In the genomic region with DNA sequence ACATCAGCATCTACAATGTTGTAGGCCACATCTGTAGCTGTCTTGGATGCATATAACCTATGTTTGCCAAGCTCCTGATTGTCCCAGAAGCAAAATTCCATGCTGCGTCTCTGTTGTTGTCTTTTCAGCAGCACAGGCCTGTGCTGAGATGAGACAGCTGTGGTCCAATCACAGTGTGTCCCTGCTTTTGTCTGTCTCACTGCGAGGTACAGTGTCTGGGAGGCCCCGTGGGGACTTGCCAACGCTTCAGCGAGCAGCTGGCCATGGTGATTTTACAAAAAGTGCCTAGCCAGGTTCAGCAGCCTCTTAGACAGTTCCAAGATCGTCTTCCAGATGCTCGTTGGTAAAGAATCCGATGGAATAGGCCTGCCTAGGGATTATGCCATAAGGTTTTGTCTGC, we compare ENCODE assay signal across 28 mouse cellular contexts.
DNase-seq lines count a peak whose midpoint lies in the region; ATAC-seq and TF ChIP-seq lines count a peak whose summit lies in the region.
"Had no signal": no experiment of that assay in that cellular context is flagged by ENCODE, and none has a peak within 500 bp of the region (broad histone marks: within the 10 kb centered on the region; RNA-seq: fewer than 3 reads in every experiment).

No protein-coding gene starts in this region.

- H3K9me3 ChIP-seq in forebrain, embryonic 10.5 days, result no peaks in the 10 kb centered on the region
- no peaks in the 10 kb centered on the region for H3K9me3 ChIP-seq in forebrain, embryonic 14.5 days (replicated peaks; ENCODE audit: control insufficient read depth, low read length)
- H3K9me3 ChIP-seq in MEL (replicated peaks; ENCODE audit: insufficient read depth, low read length), result no peaks in the 10 kb centered on the region
- H3K9me3 ChIP-seq: embryonic facial prominence, embryonic 15.5 days; heart, embryonic 15.5 days; limb, embryonic 13.5 days; liver, embryonic 12.5 days; midbrain, embryonic 10.5 days had no signal

- H3K36me3 ChIP-seq in forebrain, embryonic 10.5 days (replicated peaks), result no peaks in the 10 kb centered on the region
- no peaks in the 10 kb centered on the region for H3K36me3 ChIP-seq in forebrain, embryonic 14.5 days (ENCODE audit: control insufficient read depth, insufficient read depth, low read length)
- H3K36me3 ChIP-seq in MEL (ENCODE audit: control insufficient read depth in 1 of 2, insufficient read depth in 2 of 2, low read length in 2 of 2), result peaks cover 0 to 8% of the 10 kb centered on the region in 2 experiments; a peak in 2 of 4 replicates
- H3K36me3 ChIP-seq: embryonic facial prominence, embryonic 15.5 days; heart, embryonic 15.5 days; limb, embryonic 13.5 days; liver, embryonic 12.5 days; midbrain, embryonic 10.5 days had no signal

- peak overlapping the region; percentile 8; the same call in 1 of the 2 replicates for H3K27ac ChIP-seq in forebrain, embryonic 10.5 days
- no peak overlapping the region for H3K27ac ChIP-seq in forebrain, embryonic 14.5 days (ENCODE audit: low read depth, low read length)
- H3K27ac ChIP-seq in layer of hippocampus, adult 2 months, result peak overlapping the region; percentile 88
- peak overlapping the region; percentile 66; the same call in 1 of the 2 replicates for H3K27ac ChIP-seq in MEL (ENCODE audit: control insufficient read depth, low read depth, low read length)
- H3K27ac ChIP-seq: embryonic facial prominence, embryonic 15.5 days; heart, embryonic 15.5 days; kidney, postnatal 0 days; limb, embryonic 13.5 days; liver, embryonic 12.5 days; midbrain, embryonic 10.5 days had no signal

- H3K4me3 ChIP-seq in forebrain, embryonic 10.5 days, result no peak overlapping the region
- no peak overlapping the region for H3K4me3 ChIP-seq in forebrain, embryonic 14.5 days (ENCODE audit: low read depth, low read length)
- no peak overlapping the region for H3K4me3 ChIP-seq in layer of hippocampus, adult 2 months
- H3K4me3 ChIP-seq in MEL (ENCODE audit: control insufficient read depth in 1 of 2, insufficient read depth in 1 of 2, low read depth in 2 of 2, low read length in 2 of 2), result peak overlapping the region in 1 of 2 experiments; percentile 67; a peak in 3 of 4 replicates
- H3K4me3 ChIP-seq: embryonic facial prominence, embryonic 15.5 days; heart, embryonic 15.5 days; limb, embryonic 13.5 days; liver, embryonic 12.5 days; midbrain, embryonic 10.5 days; myocyte had no signal

- TF ChIP-seq CTCF in layer of hippocampus, adult 2 months (conservative IDR thresholded peaks at IDR 0.05), result no peak
- no peak for TF ChIP-seq CTCF in MEL (IDR thresholded peaks at IDR 0.05 in 2 of 3, conservative IDR thresholded peaks at IDR 0.05 in 1 of 3; ENCODE audit: control insufficient read depth in 1 of 3, insufficient read depth in 1 of 3, low read depth in 2 of 3, low read length in 3 of 3, poor library complexity in 1 of 3, severe bottlenecking in 1 of 3)

- no peaks in the 10 kb centered on the region for H3K27me3 ChIP-seq in forebrain, embryonic 10.5 days (ENCODE audit: poor library complexity, severe bottlenecking)
- H3K27me3 ChIP-seq in forebrain, embryonic 14.5 days (replicated peaks; ENCODE audit: control insufficient read depth, insufficient read depth, low read length), result no peaks in the 10 kb centered on the region
- no peaks in the 10 kb centered on the region for H3K27me3 ChIP-seq in MEL (ENCODE audit: control insufficient read depth in 1 of 2, insufficient read depth in 2 of 2, low read length in 2 of 2)
- H3K27me3 ChIP-seq: embryonic facial prominence, embryonic 15.5 days; heart, embryonic 15.5 days; limb, embryonic 13.5 days had no signal

- TF ChIP-seq EP300 in MEL (IDR thresholded peaks at IDR 0.05; ENCODE audit: low read depth in 1 of 2, low read length in 2 of 2), result no peak

- no peak for TF ChIP-seq RAD21 in MEL (IDR thresholded peaks at IDR 0.05; ENCODE audit: low read depth, low read length)

- H3K4me1 ChIP-seq in forebrain, embryonic 10.5 days, result peaks cover 21% of the 10 kb centered on the region
- no peaks in the 10 kb centered on the region for H3K4me1 ChIP-seq in forebrain, embryonic 14.5 days (ENCODE audit: control insufficient read depth, insufficient read depth, low read length)
- H3K4me1 ChIP-seq in MEL (ENCODE audit: control insufficient read depth in 1 of 2, insufficient read depth in 2 of 2, low read length in 2 of 2), result peaks cover 0 to 10% of the 10 kb centered on the region in 2 experiments; a peak in 2 of 4 replicates
- H3K4me1 ChIP-seq: embryonic facial prominence, embryonic 15.5 days; liver, embryonic 12.5 days had no signal

- WGBS in forebrain, embryonic 10.5 days, result 80% methylated on average over 8 of the region's 8 CpGs
- WGBS in forebrain, embryonic 14.5 days, result 47% methylated on average over 8 of the region's 8 CpGs

- H3K9ac ChIP-seq in forebrain, embryonic 14.5 days (ENCODE audit: low read length), result no peak overlapping the region
- H3K9ac ChIP-seq in MEL (ENCODE audit: control insufficient read depth, low read depth, low read length, poor library complexity, severe bottlenecking), result no peak overlapping the region
- H3K9ac ChIP-seq: embryonic facial prominence, embryonic 15.5 days; heart, embryonic 15.5 days; limb, embryonic 13.5 days; liver, embryonic 12.5 days had no signal

- TF ChIP-seq POLR2A in MEL (IDR thresholded peaks at IDR 0.05; ENCODE audit: control insufficient read depth in 1 of 2, insufficient read depth in 1 of 2, low read depth in 1 of 2, low read length in 2 of 2, poor library complexity in 1 of 2), result no peak

- no peak for DNase-seq in forebrain, embryonic 10.5 days (ENCODE audit: extremely low spot score, low spot score)
- DNase-seq in forebrain, embryonic 14.5 days (ENCODE audit: low spot score), result no peak
- no peak for DNase-seq in layer of hippocampus, adult 2 months (ENCODE audit: low spot score in 2 of 2)
- DNase-seq in layer of hippocampus, adult 8-10 months (ENCODE audit: low spot score in 2 of 2), result no peak
- DNase-seq in MEL (ENCODE audit: low read depth, low spot score), result no peak
- no peak for DNase-seq in cerebellum, postnatal 36 days
- DNase-seq in layer of hippocampus, adult 11-12 months (ENCODE audit: low spot score), result no peak
- DNase-seq: adrenal gland, postnatal 25 days; cerebellum, adult 11-12 months; cerebellum, postnatal 10 days; embryo, embryonic 11 days; gastrocnemius, postnatal 14 days; heart, postnatal 4 days; layer of hippocampus, postnatal 36 days; lung, postnatal 4 days; right cerebral cortex, postnatal 25 days; thymus, postnatal 25 days had no signal

- ATAC-seq in forebrain, embryonic 14.5 days, result no peak
- ATAC-seq in megakaryocyte-erythroid progenitor cell, adult 5-6 weeks (replicated peaks; ENCODE audit: low FRiP score, low TSS enrichment, poor library complexity, severe bottlenecking), result 0 out of 2 replicates have a peak, but pooled peaks have one; percentile 26
- ATAC-seq: forebrain, embryonic 16.5 days; intestine, postnatal 0 days; liver, embryonic 12.5 days; midbrain, embryonic 16.5 days had no signal

- H3K4me2 ChIP-seq in forebrain, embryonic 14.5 days (ENCODE audit: low read length), result no peak overlapping the region
- H3K4me2 ChIP-seq: embryonic facial prominence, embryonic 15.5 days; heart, embryonic 15.5 days; limb, embryonic 13.5 days; liver, embryonic 12.5 days had no signal

- no peaks in the 10 kb centered on the region; the same call in 1 of the 2 replicates for H3K79me2 ChIP-seq in MEL (ENCODE audit: control insufficient read depth, insufficient read depth, low read length, poor library complexity)

TF ChIP-seq in MEL, 35 proteins besides CTCF, POLR2A, EP300 and RAD21:
- TF ChIP-seq ELF1 (IDR thresholded peaks at IDR 0.05; ENCODE audit: low read depth, low read length), result no peak
- no peak for TF ChIP-seq ETS1 (IDR thresholded peaks at IDR 0.05; ENCODE audit: low read depth, low read length)
- no peak for TF ChIP-seq MAFK (IDR thresholded peaks at IDR 0.05; ENCODE audit: borderline replicate concordance, low read depth, low read length)
- no peak for TF ChIP-seq MAX (IDR thresholded peaks at IDR 0.05; ENCODE audit: low read length)
- TF ChIP-seq TCF12 (IDR thresholded peaks at IDR 0.05; ENCODE audit: low read depth, low read length), result no peak
- TF ChIP-seq CHD1 (IDR thresholded peaks at IDR 0.05; ENCODE audit: low read depth, low read length), result no peak
- no peak for TF ChIP-seq BHLHE40 (IDR thresholded peaks at IDR 0.05; ENCODE audit: borderline replicate concordance, low read depth, low read length)
- TF ChIP-seq MYB (IDR thresholded peaks at IDR 0.05; ENCODE audit: low read depth, low read length), result no peak
- TF ChIP-seq GABPA (IDR thresholded peaks at IDR 0.05; ENCODE audit: low read depth, low read length), result no peak
- TF ChIP-seq NELFE (IDR thresholded peaks at IDR 0.05; ENCODE audit: low read depth, low read length), result no peak
- no peak for TF ChIP-seq TAL1 (IDR thresholded peaks at IDR 0.05; ENCODE audit: low read length)
- TF ChIP-seq USF1 (IDR thresholded peaks at IDR 0.05; ENCODE audit: low read depth, low read length), result no peak
- TF ChIP-seq USF2 (IDR thresholded peaks at IDR 0.05; ENCODE audit: borderline replicate concordance in 1 of 2, insufficient read depth in 1 of 2, low read depth in 1 of 2, low read length in 2 of 2), result no peak
- TF ChIP-seq SMC3 (IDR thresholded peaks at IDR 0.05; ENCODE audit: low read depth, low read length), result no peak
- no peak for TF ChIP-seq MXI1 (IDR thresholded peaks at IDR 0.05; ENCODE audit: low read depth, low read length)
- TF ChIP-seq NRF1 (IDR thresholded peaks at IDR 0.05; ENCODE audit: insufficient read depth, low read depth, low read length, poor library complexity, severe bottlenecking), result no peak
